Comparison of ENCODE assay signal across 8 mouse cellular contexts in genomic region chr11:23305101-23305672, GRCm38 (mm10). TPM values are rescaled to one million over a fixed set of nuclear protein-coding genes. Genes with fewer than 3 reads are reported as not detected.
A peak's percentile ranks its signal among the peaks of the same experiment; 100 is the strongest.
DNase-seq lines count a peak whose midpoint lies in the region; ATAC-seq and TF ChIP-seq lines count a peak whose summit lies in the region.
"Not testable (repeated sequence)": the region's sequence is repeated elsewhere in the genome, so short reads cannot be mapped to it uniquely, and the experiment has no call there.

No protein-coding gene starts in this region.

- peak; percentile 40 for DNase-seq in A20 (ENCODE audit: low read depth, low spot score)
- DNase-seq in liver, embryonic 11.5 days (ENCODE audit: low spot score) = not testable (repeated sequence)
- peak; percentile 28 for DNase-seq in splenic B cell, adult 2 months (ENCODE audit: low read depth, low spot score)

- not testable (repeated sequence) for H3K4me1 ChIP-seq in bone marrow macrophage, adult 2 months (ENCODE audit: control insufficient read depth, insufficient read depth, low read length); embryonic facial prominence, embryonic 15.5 days
- peaks cover 20% of the 10 kb centered on the region for H3K4me1 ChIP-seq in heart, embryonic 13.5 days
- peaks cover 15% of the 10 kb centered on the region for H3K4me1 ChIP-seq in intestine, embryonic 16.5 days (ENCODE audit: control insufficient read depth, insufficient read depth, low read length)
- H3K4me1 ChIP-seq in liver, embryonic 11.5 days (replicated peaks; ENCODE audit: control insufficient read depth, insufficient read depth, low read length) = peaks cover 12% of the 10 kb centered on the region
- H3K4me1 ChIP-seq in midbrain, embryonic 13.5 days (replicated peaks) = peaks cover 13% of the 10 kb centered on the region

- WGBS in embryonic facial prominence, embryonic 15.5 days = 32% methylated on average over 10 of the region's 10 CpGs
- 39% methylated on average over 10 of the region's 10 CpGs for WGBS in heart, embryonic 13.5 days
- whole genome bisulfite sequencing in intestine, embryonic 16.5 days = 38% methylated on average over 10 of the region's 10 CpGs
- WGBS in liver, embryonic 11.5 days = 41% methylated on average over 10 of the region's 10 CpGs
- WGBS in midbrain, embryonic 13.5 days = 41% methylated on average over 10 of the region's 10 CpGs

- not testable (repeated sequence) for ATAC-seq in embryonic facial prominence, embryonic 15.5 days (ENCODE audit: insufficient number of reproducible peaks, low FRiP score, low TSS enrichment, low read depth); heart, embryonic 13.5 days (ENCODE audit: extremely low read depth, insufficient number of reproducible peaks, low FRiP score, low TSS enrichment); intestine, embryonic 16.5 days; liver, embryonic 11.5 days (replicated peaks; ENCODE audit: low FRiP score); midbrain, embryonic 13.5 days

- not testable (repeated sequence) for TF ChIP-seq POLR2A in bone marrow macrophage, adult 2 months (IDR thresholded peaks at IDR 0.05; ENCODE audit: borderline replicate concordance, low read depth, low read length)

- H3K36me3 ChIP-seq in embryonic facial prominence, embryonic 15.5 days; heart, embryonic 13.5 days; intestine, embryonic 16.5 days (ENCODE audit: control insufficient read depth, insufficient read depth, low read length); liver, embryonic 11.5 days (ENCODE audit: control insufficient read depth, insufficient read depth, low read length); midbrain, embryonic 13.5 days; splenic B cell, adult 2 months (ENCODE audit: control insufficient read depth, insufficient read depth, low read length, poor library complexity, severe bottlenecking): not testable (repeated sequence)

- not testable (repeated sequence) for H3K9me3 ChIP-seq in embryonic facial prominence, embryonic 15.5 days (replicated peaks); heart, embryonic 13.5 days; intestine, embryonic 16.5 days (ENCODE audit: control insufficient read depth, low read length); liver, embryonic 11.5 days (ENCODE audit: control insufficient read depth, low read length); midbrain, embryonic 13.5 days

- H3K4me2 ChIP-seq in embryonic facial prominence, embryonic 15.5 days (replicated peaks) = peak overlapping the region; percentile 65
- H3K4me2 ChIP-seq in heart, embryonic 13.5 days = peak overlapping the region; percentile 81
- H3K4me2 ChIP-seq in intestine, embryonic 16.5 days (ENCODE audit: low read depth, low read length) = peak overlapping the region; percentile 72
- peak overlapping the region; percentile 77 for H3K4me2 ChIP-seq in liver, embryonic 11.5 days
- H3K4me2 ChIP-seq in midbrain, embryonic 13.5 days (replicated peaks) = peak overlapping the region; percentile 61

- H3K27ac ChIP-seq in bone marrow macrophage, adult 2 months (ENCODE audit: insufficient read depth, low read depth, low read length) = peak overlapping the region; percentile 86
- H3K27ac ChIP-seq in embryonic facial prominence, embryonic 15.5 days (replicated peaks) = peak overlapping the region; percentile 100
- H3K27ac ChIP-seq in heart, embryonic 13.5 days (replicated peaks) = peak overlapping the region; percentile 99
- peak overlapping the region; percentile 99 for H3K27ac ChIP-seq in intestine, embryonic 16.5 days (ENCODE audit: low read length)
- H3K27ac ChIP-seq in liver, embryonic 11.5 days (ENCODE audit: low read depth, low read length) = peak overlapping the region; percentile 98
- peak overlapping the region; percentile 99 for H3K27ac ChIP-seq in midbrain, embryonic 13.5 days

- not testable (repeated sequence) for H3K27me3 ChIP-seq in embryonic facial prominence, embryonic 15.5 days; heart, embryonic 13.5 days (replicated peaks); intestine, embryonic 16.5 days (replicated peaks; ENCODE audit: control insufficient read depth, insufficient read depth, low read length); liver, embryonic 11.5 days (replicated peaks; ENCODE audit: control insufficient read depth, insufficient read depth, low read length); midbrain, embryonic 13.5 days; splenic B cell, adult 2 months (ENCODE audit: control insufficient read depth, insufficient read depth, low read length, poor library complexity, severe bottlenecking)

- H3K4me3 ChIP-seq in bone marrow macrophage, adult 2 months (ENCODE audit: insufficient read depth, low read length) = peak overlapping the region; percentile 85
- peak overlapping the region; percentile 94 for H3K4me3 ChIP-seq in embryonic facial prominence, embryonic 15.5 days (replicated peaks)
- H3K4me3 ChIP-seq in heart, embryonic 13.5 days = peak overlapping the region; percentile 96
- peak overlapping the region; percentile 96 for H3K4me3 ChIP-seq in intestine, embryonic 16.5 days (ENCODE audit: low read length)
- peak overlapping the region; percentile 95 for H3K4me3 ChIP-seq in liver, embryonic 11.5 days (ENCODE audit: low read depth, low read length)
- H3K4me3 ChIP-seq in midbrain, embryonic 13.5 days (replicated peaks) = peak overlapping the region; percentile 93

- H3K9ac ChIP-seq in embryonic facial prominence, embryonic 15.5 days = peak overlapping the region; percentile 98; the same call in 1 of the 2 replicates
- peak overlapping the region; percentile 99 for H3K9ac ChIP-seq in heart, embryonic 13.5 days
- H3K9ac ChIP-seq in intestine, embryonic 16.5 days (ENCODE audit: low read depth, low read length) = peak overlapping the region; percentile 98
- H3K9ac ChIP-seq in liver, embryonic 11.5 days (ENCODE audit: low read depth, low read length) = peak overlapping the region; percentile 99
- 0 out of 2 replicates have a peak overlapping the region, but pooled peaks have one; percentile 95 for H3K9ac ChIP-seq in midbrain, embryonic 13.5 days (replicated peaks)

- TF ChIP-seq CTCF in bone marrow macrophage, adult 2 months (IDR thresholded peaks at IDR 0.05; ENCODE audit: low read depth, low read length) = not testable (repeated sequence)

RNA-seq across cellular contexts. Expression of gene Usp34, which starts 1.5 kb away (rescaled TPM):
- polyA plus RNA-seq in bone marrow macrophage, adult 2 months (2012; ENCODE audit: insufficient read depth, insufficient read length, missing spikeins) = 27.2 and 30.3 TPM in 2 replicates
- polyA plus RNA-seq in embryonic facial prominence, embryonic 15.5 days (2015; fragmentation: Nextera tagmentation; extraction: Ambion mirVana) = 25.5 and 26.6 TPM in 2 replicates
- 14.0 and 14.6 TPM in 2 replicates for polyA plus RNA-seq in heart, embryonic 13.5 days (2015; fragmentation: Nextera tagmentation; extraction: Ambion mirVana)
- polyA plus RNA-seq in intestine, embryonic 16.5 days (2015; fragmentation: Nextera tagmentation; extraction: Ambion mirVana) = 12.9 and 16.9 TPM in 2 replicates
- 19.7 and 21.8 TPM in 2 replicates for polyA plus RNA-seq in liver, embryonic 11.5 days (2014; fragmentation: Nextera tagmentation; extraction: Ambion mirVana)
- 31.3 and 36.2 TPM in 2 replicates for polyA plus RNA-seq in midbrain, embryonic 13.5 days (2015; fragmentation: Nextera tagmentation; extraction: Ambion mirVana)

RNA-seq across cellular contexts. Expression of gene Xpo1, which starts 49.3 kb away (rescaled TPM):
- 57.5 and 70.5 TPM in 2 replicates for polyA plus RNA-seq in bone marrow macrophage, adult 2 months (2012; ENCODE audit: insufficient read depth, insufficient read length, missing spikeins)
- 74.9 and 79.6 TPM in 2 replicates for polyA plus RNA-seq in embryonic facial prominence, embryonic 15.5 days (2015; fragmentation: Nextera tagmentation; extraction: Ambion mirVana)
- polyA plus RNA-seq in heart, embryonic 13.5 days (2015; fragmentation: Nextera tagmentation; extraction: Ambion mirVana) = 51.9 and 52.8 TPM in 2 replicates
- polyA plus RNA-seq in intestine, embryonic 16.5 days (2015; fragmentation: Nextera tagmentation; extraction: Ambion mirVana) = 49.6 and 52.8 TPM in 2 replicates
- 118 and 131 TPM in 2 replicates for polyA plus RNA-seq in liver, embryonic 11.5 days (2014; fragmentation: Nextera tagmentation; extraction: Ambion mirVana)
- 86.6 and 89.4 TPM in 2 replicates for polyA plus RNA-seq in midbrain, embryonic 13.5 days (2015; fragmentation: Nextera tagmentation; extraction: Ambion mirVana)
